Mouse (Mus musculus) brain, embryonic 14.5 days (tissue): Measurements from ENCODE around the gene Cog5.

Experiments used
- CTCF ChIP-seq: fragments of 200-500 bp; IDR thresholded peaks from 2 replicates; pipeline ENCODE4 v1.5.1; 2012; ENCODE audit warnings: inconsistent platforms, mild to moderate bottlenecking, moderate library complexity, borderline replicate concordance; ENCODE audit not compliant: insufficient read depth, insufficient read length; ENCODE audit errors: extremely low read depth
- POLR2A ChIP-seq: fragments of 200-500 bp; IDR thresholded peaks from 2 replicates; pipeline ENCODE4 v1.6.1; 2012; ENCODE audit warnings: mild to moderate bottlenecking, inconsistent platforms, borderline replicate concordance; ENCODE audit not compliant: poor library complexity, insufficient read depth, insufficient read length, severe bottlenecking; ENCODE audit errors: extremely low read depth

DNA sequence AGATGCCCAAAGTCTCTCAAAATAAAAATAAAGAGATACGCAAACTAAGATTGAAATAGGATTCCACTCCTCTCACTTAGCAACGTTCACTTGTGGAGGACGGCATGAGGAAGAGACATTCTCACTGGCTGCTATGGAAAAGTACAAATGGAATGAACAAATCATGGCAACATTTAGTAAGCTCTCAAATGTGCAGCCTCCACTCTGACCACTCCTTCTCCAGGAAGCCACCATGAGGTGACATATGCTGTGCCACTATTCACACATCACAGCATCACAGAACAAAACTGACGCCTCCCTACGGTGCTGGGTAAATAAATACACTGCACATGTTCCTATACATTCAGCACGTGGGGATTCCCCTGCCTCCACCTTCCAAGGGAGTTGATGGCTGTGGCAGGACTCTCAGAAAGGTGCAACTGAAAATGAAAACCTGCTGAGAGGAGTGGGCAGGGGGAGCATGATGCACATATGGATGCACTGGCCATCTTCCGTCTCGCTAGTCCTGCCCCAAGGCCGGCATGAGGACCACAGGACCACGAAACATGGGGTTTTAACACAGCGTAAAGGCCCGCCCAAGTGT is 323.0 kb downstream of the Cog5 start:
- no peak for TF ChIP-seq POLR2A
- no peak for TF ChIP-seq CTCF
